Mouse (Mus musculus) stomach, postnatal 0 days (tissue): ENCODE results near the gene Rabepk. TPM values are rescaled to one million over a fixed set of nuclear protein-coding genes. Genes with fewer than 3 reads are reported as not detected.
"Not testable (repeated sequence)": the region's sequence is repeated elsewhere in the genome, so short reads cannot be mapped to it uniquely, and the experiment has no call there.

Source experiments
- ATAC-seq: fragments of 200-750 bp; cut with Nextera tagmentation; 2 replicates; pipeline ENCODE4 v1.8.0; 2017; ENCODE audit not compliant: low FRiP score, low TSS enrichment
- DNase-seq: peaks from one replicate; pipeline ENCODE4 v3.0.0-alpha.2; 2016; ENCODE audit warnings: low spot score
- H3K27ac ChIP-seq: fragments of 300-500 bp; sonication (generic); replicated peaks from 2 replicates; pipeline ENCODE4 v1.5.1; 2014; ENCODE audit warnings: mild to moderate bottlenecking, control low read depth
- H3K27me3 ChIP-seq: fragments of 300-500 bp; sonication (generic); 2 replicates; pipeline ENCODE4 v1.6.1; 2014; ENCODE audit warnings: low read length; ENCODE audit not compliant: control insufficient read depth, insufficient read depth
- H3K36me3 ChIP-seq: fragments of 300-500 bp; sonication (generic); 2 replicates; pipeline ENCODE4 v1.6.1; 2014; ENCODE audit warnings: low read length, mixed read lengths; ENCODE audit not compliant: control insufficient read depth, insufficient read depth
- H3K4me1 ChIP-seq: fragments of 300-500 bp; sonication (generic); replicated peaks from 2 replicates; pipeline ENCODE4 v1.6.1; 2014; ENCODE audit warnings: antibody characterized with exemption; ENCODE audit not compliant: control insufficient read depth, insufficient read depth
- H3K4me2 ChIP-seq: fragments of 300-500 bp; sonication (generic); replicated peaks from 2 replicates; pipeline ENCODE4 v1.6.1; 2014; ENCODE audit warnings: low read depth, mild to moderate bottlenecking, control low read depth, moderate library complexity
- H3K4me3 ChIP-seq: fragments of 300-500 bp; sonication (generic); 2 replicates; pipeline ENCODE4 v1.5.1; 2014; ENCODE audit warnings: low read depth, low read length, control low read depth
- H3K9ac ChIP-seq: fragments of 300-500 bp; sonication (generic); 2 replicates; pipeline ENCODE4 v1.6.1; 2014; ENCODE audit warnings: mild to moderate bottlenecking, low read length, control low read depth, mixed read lengths
- H3K9me3 ChIP-seq: fragments of 300-500 bp; sonication (generic); 2 replicates; pipeline ENCODE4 v1.6.1; 2016; ENCODE audit warnings: low read length; ENCODE audit not compliant: control insufficient read depth
- CTCF ChIP-seq: IDR thresholded peaks from 2 replicates; pipeline ENCODE4 v1.5.1; 2016; ENCODE audit warnings: antibody characterized with exemption, low read depth, mild to moderate bottlenecking, moderate library complexity
- EP300 ChIP-seq: optimal IDR thresholded peaks from 2 replicates; pipeline ENCODE3; 2016; ENCODE audit warnings: antibody characterized with exemption
- WGBS: fragments of 180-500 bp; shearing (Covaris S2); extraction: QIAGEN DNeasy Blood & Tissue Kit; methylation state at CpG from one replicate; pipeline ENCODE4 v1.1.7; 2014; 5-methylcytosine and 5-hydroxymethylcytosine counted together
- polyA plus RNA-seq: library from polyadenylated mRNA; unstranded; fragments of >200 nt; fragmentation: Nextera tagmentation; extraction: Ambion mirVana; gene quantifications from 2 replicates; pipeline ENCODE4 v1.2.1, GENCODE M21; 2015

The Rabepk gene
- polyA plus RNA-seq, 1 experiment from 2014 or later = 24.6 TPM

DNA sequence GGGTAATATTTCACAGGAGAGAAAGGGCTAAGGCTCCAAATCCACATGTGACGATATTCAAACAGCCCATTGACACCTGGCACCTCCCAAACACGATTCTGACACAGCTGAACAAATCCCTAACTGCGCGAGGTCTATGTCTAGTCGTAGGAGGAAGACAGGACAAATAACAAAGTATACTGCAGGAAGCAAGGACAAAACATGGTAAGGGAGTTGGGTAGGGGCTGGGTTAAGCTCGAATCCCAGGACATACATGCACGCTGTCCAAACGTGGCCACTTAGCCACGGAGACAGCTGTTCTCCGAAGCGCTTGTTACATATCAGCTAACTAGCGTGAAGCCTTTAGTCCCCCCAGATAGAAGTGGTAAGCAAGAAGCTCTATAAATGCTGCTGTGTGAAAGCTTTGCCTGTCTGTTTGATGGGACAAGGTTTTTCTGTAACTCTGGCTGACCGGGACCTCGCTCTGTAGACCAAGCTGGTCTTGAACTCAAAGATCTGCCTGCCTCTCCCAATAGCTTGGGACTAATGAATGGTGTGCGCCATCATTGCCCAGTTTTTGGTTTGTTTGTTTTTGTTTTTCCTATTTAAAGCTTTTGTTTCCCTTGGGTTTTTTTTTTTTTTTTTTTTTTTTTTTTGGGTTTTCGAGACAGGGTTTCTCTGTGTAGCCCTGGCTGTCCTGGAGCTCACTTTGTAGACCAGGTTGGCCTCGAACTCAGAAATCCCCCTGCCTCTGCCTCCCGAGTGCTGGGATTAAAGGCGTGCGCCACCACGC, 26.9 kb upstream of the Rabepk start:
- 34% methylated on average over 19 of the region's 21 CpGs for WGBS

DNA sequence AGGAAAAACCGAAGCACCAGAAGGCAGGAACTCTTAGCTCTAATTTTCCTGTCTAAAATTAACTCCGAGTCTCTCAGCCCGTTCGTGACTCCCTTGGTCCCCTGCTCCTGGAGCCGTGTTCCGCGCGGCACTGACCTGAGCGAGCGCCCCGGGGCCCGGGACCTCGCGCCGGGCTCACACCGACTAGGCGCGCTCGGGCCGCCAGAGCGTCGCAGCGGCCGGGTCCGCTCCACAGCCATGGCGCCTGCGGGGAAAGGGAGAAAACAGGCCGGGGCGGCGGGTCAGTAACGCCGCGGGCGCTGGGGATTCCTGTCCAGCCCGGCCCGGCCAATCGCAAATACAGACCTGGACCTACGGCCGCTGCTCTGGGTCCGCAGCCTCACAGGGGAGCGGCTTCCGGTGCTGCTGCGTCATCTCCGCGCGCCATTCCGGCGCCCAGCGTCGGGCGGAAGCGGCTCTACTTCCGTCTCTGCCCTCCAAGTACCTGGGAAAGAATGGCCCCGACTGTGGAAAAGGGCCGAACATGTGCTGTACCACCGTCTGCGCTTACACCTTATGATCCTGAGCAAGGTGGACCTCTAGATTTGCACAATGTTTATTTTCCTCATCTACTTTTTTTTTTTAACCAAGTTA, 26.2 kb upstream of the Rabepk start, which contains the start of gene Fbxw2:
Gene Fbxw2, minus strand, starts transcription at position 485 of the 633 bp plus-strand sequence.
- peak within 1 kb of the TSS; percentile 60 for H3K4me2 ChIP-seq
- peak within 1 kb of the TSS; percentile 96 for H3K4me3 ChIP-seq
- H3K4me1 ChIP-seq = no peaks in the 10 kb centered on the region; the same call in 1 of the 2 replicates
- peak; percentile 99 for ATAC-seq
- H3K27ac ChIP-seq = peak within 1 kb of the TSS; percentile 94
- WGBS = under 1% methylated on average over 54 of the region's 57 CpGs
- TF ChIP-seq CTCF (no peak), EP300 (peak; percentile 39)
- peak; percentile 96 for DNase-seq
- 0 out of 2 replicates have a peak, but pooled peaks cover 3% of the 10 kb centered on the region for H3K36me3 ChIP-seq
- H3K9me3 ChIP-seq = no peaks in the 10 kb centered on the region
- H3K27me3 ChIP-seq = no peaks in the 10 kb centered on the region
- peak within 1 kb of the TSS; percentile 94 for H3K9ac ChIP-seq

More for the DNA sequence above, 26.9 kb upstream of the Rabepk start:
- ATAC-seq (peak; percentile 10; the same call in 1 of the 2 replicates), DNase-seq (peak; percentile 31)
- no peaks in the 10 kb centered on the region for H3K27me3 ChIP-seq
- no peaks in the 10 kb centered on the region; the same call in 1 of the 2 replicates for H3K4me1 ChIP-seq
- peak overlapping the region; percentile 94 for H3K27ac ChIP-seq
- TF ChIP-seq EP300 = no peak
- no peak for TF ChIP-seq CTCF
- H3K4me3 ChIP-seq = peak overlapping the region; percentile 96
- peak overlapping the region; percentile 94 for H3K9ac ChIP-seq
- peak overlapping the region; percentile 60 for H3K4me2 ChIP-seq
- H3K9me3 ChIP-seq = no peaks in the 10 kb centered on the region
- 0 out of 2 replicates have a peak, but pooled peaks cover 2% of the 10 kb centered on the region for H3K36me3 ChIP-seq

DNA sequence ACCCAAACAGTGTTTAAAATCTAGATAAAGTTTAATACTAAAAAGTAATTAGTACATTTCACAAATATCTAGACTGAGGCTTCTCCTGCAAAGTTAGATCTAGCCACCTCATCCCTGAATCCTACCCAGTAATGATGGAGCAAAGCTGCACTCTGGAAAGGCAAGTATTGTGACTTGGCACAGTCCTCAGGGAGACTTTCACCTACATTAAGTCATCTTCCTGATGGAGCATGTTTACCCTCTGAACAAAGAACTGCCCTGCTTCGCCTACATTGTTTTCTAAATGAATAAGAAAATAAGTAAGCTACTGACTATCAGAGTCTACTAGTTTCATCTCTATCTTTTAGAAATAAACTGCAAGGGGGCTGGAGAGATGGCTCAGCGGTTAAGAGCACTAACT, 18.8 kb upstream of the Rabepk start:
- H3K9me3 ChIP-seq = no peaks in the 10 kb centered on the region
- H3K36me3 ChIP-seq = 0 out of 2 replicates have a peak, but pooled peaks cover 3% of the 10 kb centered on the region
- H3K9ac ChIP-seq = no peak overlapping the region
- TF ChIP-seq EP300 (no peak), CTCF (no peak)
- DNase-seq = no peak
- no peak overlapping the region for H3K27ac ChIP-seq
- ATAC-seq = 0 out of 2 replicates have a peak, but pooled peaks have one; percentile 51
- H3K4me3 ChIP-seq = no peak overlapping the region
- H3K4me1 ChIP-seq = no peaks in the 10 kb centered on the region
- no peak overlapping the region for H3K4me2 ChIP-seq
- 92% methylated on average over 2 of the region's 2 CpGs for WGBS
- no peaks in the 10 kb centered on the region for H3K27me3 ChIP-seq

DNA sequence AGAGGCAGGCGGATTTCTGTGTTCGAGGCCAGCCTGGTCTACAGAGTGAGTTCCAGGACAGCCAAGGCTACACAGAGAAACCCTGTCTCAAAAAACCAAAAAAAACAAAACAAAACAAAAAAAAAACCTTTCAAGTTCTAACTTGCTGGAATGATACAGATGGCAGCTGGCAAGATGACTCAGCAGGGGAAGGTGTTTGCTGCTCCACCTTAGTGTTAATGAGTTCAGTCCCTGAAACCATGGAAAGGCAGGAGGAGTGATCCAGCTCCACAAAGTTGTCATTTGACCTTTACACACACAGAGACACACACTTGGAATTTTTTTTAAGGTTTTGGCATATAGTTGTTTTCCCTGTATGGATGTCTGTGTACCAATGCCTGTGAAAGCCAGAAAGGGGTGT, 16.2 kb upstream of the Rabepk start:
- not testable (repeated sequence) for DNase-seq, H3K4me1 ChIP-seq, H3K4me3 ChIP-seq, H3K36me3 ChIP-seq, H3K9me3 ChIP-seq, H3K9ac ChIP-seq, H3K4me2 ChIP-seq, H3K27me3 ChIP-seq
- ATAC-seq = 0 out of 2 replicates have a peak, but pooled peaks have one; percentile 45
- WGBS = 98% methylated on average over 2 of the region's 2 CpGs
- H3K27ac ChIP-seq = 0 out of 2 replicates have a peak overlapping the region, but pooled peaks have one; percentile 13

DNA sequence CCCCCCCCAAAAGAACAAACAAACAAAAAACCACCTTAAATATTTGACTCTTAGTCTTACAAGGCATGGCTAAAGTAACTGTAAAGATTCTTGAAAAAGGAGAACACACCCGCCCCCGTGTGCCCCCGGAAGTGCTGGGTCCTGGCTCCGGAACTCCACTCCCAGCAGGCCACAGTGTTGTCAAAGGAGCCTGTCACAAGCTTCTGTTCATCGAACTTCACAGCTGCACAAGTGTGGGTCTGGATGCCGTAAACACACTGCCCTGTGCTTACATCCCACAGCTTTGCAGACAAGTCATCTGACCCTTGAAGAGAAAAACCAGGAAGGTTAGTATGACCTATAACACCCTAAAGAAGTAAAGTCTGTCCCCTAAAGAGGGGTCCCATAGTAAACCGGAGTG, 13.0 kb upstream of the Rabepk start:
- H3K27me3 ChIP-seq = no peaks in the 10 kb centered on the region
- no peak for TF ChIP-seq EP300
- TF ChIP-seq CTCF = no peak
- no peaks in the 10 kb centered on the region for H3K9me3 ChIP-seq
- no peak overlapping the region for H3K9ac ChIP-seq
- 79% methylated on average over 7 of the region's 7 CpGs for WGBS
- H3K4me2 ChIP-seq = no peak overlapping the region
- DNase-seq = no peak
- H3K4me1 ChIP-seq = no peaks in the 10 kb centered on the region
- no peak overlapping the region for H3K27ac ChIP-seq
- H3K4me3 ChIP-seq = no peak overlapping the region
- no peak for ATAC-seq
- H3K36me3 ChIP-seq = peaks cover 2% of the 10 kb centered on the region; the same call in 1 of the 2 replicates

DNA sequence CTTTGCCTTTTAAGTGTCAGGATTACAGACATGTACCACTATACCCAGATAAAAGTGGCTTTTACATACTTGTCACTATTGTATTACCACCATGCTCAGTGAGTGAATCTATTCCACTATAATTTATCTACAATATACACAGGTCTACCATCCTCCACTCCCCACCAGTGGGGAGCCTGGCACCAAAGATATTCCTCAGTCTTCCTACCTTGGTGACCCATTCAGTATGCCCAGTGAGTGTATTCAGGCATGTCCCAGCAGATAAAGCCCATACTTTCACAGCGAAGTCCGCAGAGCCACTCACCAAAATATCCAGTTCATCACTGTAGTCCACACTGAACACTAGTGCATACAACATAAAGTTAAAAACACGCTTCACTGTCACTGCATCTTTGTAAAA, 11.1 kb upstream of the Rabepk start:
- ATAC-seq (no peak), DNase-seq (no peak)
- Histone ChIP-seq H3K36me3 (peaks cover 2% of the 10 kb centered on the region), H3K27me3 (no peaks in the 10 kb centered on the region), H3K9ac (no peak overlapping the region), H3K4me1 (no peaks in the 10 kb centered on the region), H3K27ac (no peak overlapping the region), H3K9me3 (no peaks in the 10 kb centered on the region), H3K4me2 (no peak overlapping the region), H3K4me3 (no peak overlapping the region)
- TF ChIP-seq EP300 (no peak), CTCF (no peak)
- 92% methylated on average over 3 of the region's 3 CpGs for WGBS
